Mouse (Mus musculus): ENCODE measurements around the gene Zbtb7b.

Gene Zbtb7b

DNA sequence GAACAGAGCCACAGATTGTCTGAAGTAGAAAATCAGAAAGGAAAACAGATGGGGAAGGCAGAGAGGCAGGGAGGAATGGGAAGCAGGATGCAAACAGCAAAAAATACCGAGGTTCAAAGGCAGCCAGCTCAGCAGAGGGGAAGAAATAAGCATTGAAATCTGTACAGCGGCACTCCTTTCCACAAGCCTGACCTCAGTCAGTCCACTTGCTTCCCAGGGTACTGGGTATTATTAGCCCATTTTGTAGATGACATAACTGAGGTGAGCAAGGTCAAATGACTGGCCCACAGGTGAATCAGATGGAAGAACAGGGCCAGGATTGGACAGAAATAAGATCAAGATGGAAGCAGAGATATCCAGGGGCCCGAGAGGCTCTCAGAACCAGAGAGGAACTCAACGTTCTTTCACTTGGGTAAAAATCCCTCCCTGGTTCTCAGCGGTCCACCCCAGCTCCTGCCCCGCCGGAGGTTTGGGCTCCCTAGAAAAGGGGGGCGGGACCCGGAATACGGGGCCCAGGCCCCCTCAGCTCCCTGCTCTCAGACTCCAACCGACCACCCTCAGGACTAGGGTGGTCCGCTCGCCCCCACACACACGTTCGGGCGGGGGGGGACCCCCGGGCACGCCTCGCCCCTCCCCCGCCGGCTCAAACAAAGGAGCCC is 57.4 kb downstream of the Zbtb7b start:
- in situ Hi-C loops (cut with MboI) = no loop called here

DNA sequence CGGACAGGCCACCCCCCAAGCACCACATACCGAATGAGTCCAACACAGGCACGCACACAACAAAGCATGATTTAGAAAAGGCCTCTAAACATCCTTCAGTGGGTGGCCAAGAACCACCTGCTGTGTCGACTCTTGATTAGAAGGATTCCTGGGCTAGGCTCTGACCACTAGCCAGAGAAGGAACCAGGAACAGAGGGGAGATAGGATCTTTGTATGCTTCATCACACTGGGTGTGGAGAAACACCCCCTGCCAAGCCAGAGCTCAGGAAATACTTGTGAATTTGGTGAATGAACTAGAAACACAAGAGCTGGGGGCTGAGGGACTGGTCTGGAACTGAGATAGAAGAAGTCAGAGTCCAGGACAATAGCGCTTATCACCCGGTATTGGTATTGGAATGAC is 58.0 kb downstream of the Zbtb7b start:
- in situ Hi-C loops (cut with MboI) = no loop called here

DNA sequence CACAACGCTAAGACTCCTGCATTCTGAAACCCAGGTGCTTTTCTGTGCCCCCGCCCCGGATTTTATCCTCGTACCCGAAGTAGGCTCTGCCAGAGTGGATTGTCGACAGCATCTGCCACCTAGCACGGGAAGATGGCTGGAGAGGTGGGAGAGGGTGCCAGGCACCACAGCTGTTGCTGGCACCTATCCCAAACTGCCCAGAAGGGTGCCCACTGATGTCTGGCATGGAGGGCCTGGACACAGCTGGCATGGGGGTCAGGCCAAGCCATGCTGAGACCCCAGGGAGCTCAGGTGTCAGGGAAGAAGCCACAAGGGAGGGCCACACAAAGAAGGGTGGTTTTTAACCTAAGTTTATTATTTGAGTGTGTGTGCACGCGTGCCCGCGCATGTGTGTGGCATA is 61.5 kb downstream of the Zbtb7b start:
- in situ Hi-C loops (cut with MboI) = no loop called here

DNA sequence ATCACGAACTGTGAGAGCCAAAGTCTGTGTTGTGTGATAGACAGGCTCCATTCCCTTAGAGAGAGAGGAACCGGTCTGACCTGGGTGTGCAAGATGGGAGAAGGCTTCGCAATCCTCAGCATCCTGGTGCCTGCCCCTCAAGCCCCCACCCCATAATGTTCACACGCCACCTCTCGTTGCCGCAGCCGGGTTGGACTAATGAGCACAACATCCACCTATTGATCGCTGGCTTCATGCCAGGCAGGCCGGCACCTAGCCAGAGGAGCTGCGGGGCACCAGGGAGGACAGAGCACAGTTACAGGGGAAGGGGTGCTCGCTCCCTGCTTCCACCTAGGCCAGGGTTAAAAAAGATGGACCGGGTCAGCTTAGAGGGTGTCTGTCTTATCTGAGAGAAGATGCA is 62.1 kb downstream of the Zbtb7b start:
- in situ Hi-C loops (cut with MboI) = no loop called here

DNA sequence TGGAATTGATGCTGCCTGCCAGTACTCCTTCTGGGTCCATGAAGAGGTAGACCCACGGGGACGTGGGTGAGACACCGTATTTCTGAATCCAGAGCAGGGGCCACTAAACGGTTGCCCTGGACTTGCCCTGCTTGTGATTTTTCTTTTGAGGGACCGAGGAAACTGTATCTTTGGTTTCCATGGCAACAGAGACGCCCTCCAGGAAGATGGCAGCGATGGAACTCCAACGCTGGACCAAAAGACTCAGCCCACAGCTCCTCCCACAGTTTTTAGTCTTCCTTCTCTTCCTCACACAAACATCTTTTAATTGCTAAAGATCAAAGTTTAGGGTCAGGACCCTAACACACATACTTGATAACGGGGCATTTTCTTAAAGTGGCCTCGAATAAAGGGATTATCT is 62.6 kb downstream of the Zbtb7b start:
- in situ Hi-C loops (cut with MboI) = no loop called here

DNA sequence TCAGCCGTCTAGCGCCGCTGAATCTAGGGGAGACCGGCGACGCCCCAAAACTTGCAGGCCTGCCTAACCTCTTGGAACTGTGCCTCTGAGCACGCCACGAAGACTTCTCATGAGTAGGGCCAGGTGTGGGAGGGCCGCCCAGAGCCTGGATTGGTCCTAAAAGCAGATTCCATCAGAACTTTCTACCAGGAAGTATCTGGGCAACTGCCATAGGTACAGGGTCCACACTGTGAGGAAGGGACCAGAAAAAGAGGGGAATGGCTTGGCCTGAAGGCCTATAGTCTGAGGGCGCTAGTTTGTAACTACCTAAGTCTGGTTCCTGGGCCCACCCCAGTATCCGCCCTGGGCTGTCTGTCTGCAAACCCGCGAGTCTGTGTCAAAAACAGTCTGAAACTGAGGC is 63.0 kb downstream of the Zbtb7b start:
- in situ Hi-C loops (cut with MboI) = no loop called here

DNA sequence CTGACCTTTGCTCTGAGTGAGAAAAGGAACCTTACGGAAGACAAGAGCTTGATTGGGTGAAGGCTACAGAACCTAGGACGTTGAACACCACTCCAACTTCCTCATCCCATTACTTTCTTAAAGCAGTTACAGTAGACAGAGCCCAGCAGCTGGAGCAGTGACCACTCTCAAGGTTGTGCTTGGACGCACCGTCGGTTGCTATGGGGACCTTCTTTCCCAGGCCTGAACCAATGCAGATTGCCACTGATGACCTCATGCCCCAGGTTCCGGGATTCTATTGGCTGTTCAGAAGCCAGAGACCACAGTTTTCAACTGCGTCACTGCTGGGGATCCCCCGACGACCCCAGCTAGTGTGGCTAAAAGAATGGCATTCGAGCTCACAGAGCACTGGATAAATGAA is 63.6 kb downstream of the Zbtb7b start:
- in situ Hi-C loops (cut with MboI) = no loop called here

DNA sequence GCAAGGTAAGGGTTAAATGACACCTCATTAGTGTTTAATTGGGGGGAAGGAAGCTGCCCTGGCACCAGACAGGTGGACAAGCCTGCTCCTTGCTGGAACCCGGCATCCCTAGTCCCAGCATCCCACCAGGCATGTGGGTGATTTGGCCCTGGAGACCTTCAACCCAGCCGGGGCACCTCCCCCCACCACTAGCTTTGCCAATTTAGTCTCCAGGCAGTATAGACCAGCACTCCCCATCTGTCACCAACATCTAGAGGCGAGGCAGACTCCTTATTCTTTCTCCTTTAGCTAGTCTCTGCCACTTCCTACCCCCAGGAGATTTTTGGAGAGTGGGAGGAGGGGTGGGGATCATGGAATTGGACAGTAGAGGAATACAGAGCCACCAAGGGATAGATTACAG is 64.2 kb downstream of the Zbtb7b start:
- in situ Hi-C loops (cut with MboI) = no loop called here

DNA sequence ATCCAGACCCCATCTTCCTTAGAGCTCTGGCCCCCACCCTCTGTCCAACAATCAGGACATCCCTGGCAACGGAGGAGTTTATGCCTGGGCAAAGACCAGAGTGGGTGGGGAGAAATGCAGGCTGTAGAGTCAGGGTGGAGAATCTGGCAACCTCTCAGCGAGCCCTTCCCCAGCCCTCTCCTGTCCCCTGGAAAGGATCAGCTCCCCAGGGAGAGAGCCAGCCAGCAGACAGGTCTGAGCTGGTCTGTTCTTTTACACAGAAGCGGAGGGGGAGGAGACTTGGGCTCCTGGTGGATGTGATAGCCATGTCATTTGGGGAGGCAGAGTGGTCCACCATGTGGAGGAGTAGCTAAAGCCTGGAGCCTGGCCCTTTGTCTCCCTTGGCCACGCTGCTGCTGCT is 66.0 kb downstream of the Zbtb7b start:
- in situ Hi-C loops (cut with MboI) = no loop called here

Data from mature B cell (primary cell).